Mouse (Mus musculus): ENCODE measurements around the gene Bcl11b. TPM values are rescaled to one million over a fixed set of nuclear protein-coding genes. Genes with fewer than 3 reads are reported as not detected.

Bcl11b gene
- total and polyA plus RNA-seq, 2 experiments from 2014 or later = 70.1 to 122 TPM

- no peak for DNase-seq
- H3K9me3 ChIP-seq (ENCODE audit: low read length) = no peaks in the 10 kb centered on the region
- no peak overlapping the region for H3K4me3 ChIP-seq (ENCODE audit: low read depth, low read length)
- H3K36me3 ChIP-seq (ENCODE audit: insufficient read depth) = no peaks in the 10 kb centered on the region
- H3K4me2 ChIP-seq (ENCODE audit: low read depth) = no peak overlapping the region
- 65% methylated on average over 3 of the region's 3 CpGs for WGBS
- H3K27me3 ChIP-seq (ENCODE audit: insufficient read depth, low read length) = no peaks in the 10 kb centered on the region
- H3K27ac ChIP-seq (ENCODE audit: low read depth, low read length) = no peak overlapping the region
- no peak overlapping the region for H3K9ac ChIP-seq
- ATAC-seq = no peak
- no peak for TF ChIP-seq CTCF (IDR thresholded peaks at IDR 0.05; ENCODE audit: low read depth)
- peaks cover 27% of the 10 kb centered on the region for H3K4me1 ChIP-seq (ENCODE audit: insufficient read depth)
These were observed 79.4 kb downstream of the Bcl11b start for GRCm38 (mm10) chr12:107923963-107924362.

DNA sequence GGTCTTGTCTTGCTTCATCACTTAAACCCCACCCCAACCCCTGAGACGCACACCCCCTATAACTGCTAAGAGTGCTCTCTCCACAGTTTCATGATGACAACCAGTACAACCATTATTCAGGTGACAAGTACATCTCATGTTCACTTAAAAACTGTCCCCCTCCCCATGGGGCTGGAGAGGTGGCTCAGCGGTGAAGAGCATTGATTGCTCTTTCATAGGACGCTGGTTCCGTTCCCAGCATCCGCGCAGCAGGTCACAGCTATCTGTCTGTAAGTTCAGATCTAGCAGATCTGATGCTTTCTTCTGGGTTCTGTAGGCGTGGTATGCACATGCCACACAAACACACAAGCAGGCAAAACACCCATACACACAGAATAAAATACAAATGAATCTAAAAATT, 81.2 kb downstream of the Bcl11b start:
- H3K27ac ChIP-seq (ENCODE audit: low read depth, low read length) = no peak overlapping the region
- no peak for TF ChIP-seq CTCF (IDR thresholded peaks at IDR 0.05; ENCODE audit: low read depth)
- no peaks in the 10 kb centered on the region for H3K27me3 ChIP-seq (ENCODE audit: insufficient read depth, low read length)
- H3K4me3 ChIP-seq (ENCODE audit: low read depth, low read length) = no peak overlapping the region
- H3K4me1 ChIP-seq (ENCODE audit: insufficient read depth) = peaks cover 14% of the 10 kb centered on the region; the same call in 1 of the 2 replicates
- no peak overlapping the region for H3K4me2 ChIP-seq (ENCODE audit: low read depth)
- ATAC-seq = no peak
- no peak for DNase-seq
- 87% methylated on average over 7 of the region's 7 CpGs for WGBS
- H3K36me3 ChIP-seq (ENCODE audit: insufficient read depth) = peaks cover under 1% of the 10 kb centered on the region
- H3K9me3 ChIP-seq (ENCODE audit: low read length) = no peaks in the 10 kb centered on the region
- H3K9ac ChIP-seq = no peak overlapping the region

- no peak overlapping the region for H3K4me2 ChIP-seq (ENCODE audit: low read depth)
- TF ChIP-seq CTCF (IDR thresholded peaks at IDR 0.05; ENCODE audit: low read depth) = no peak
- DNase-seq (no peak), ATAC-seq (no peak)
- peak overlapping the region; percentile 29; the same call in 1 of the 2 replicates for H3K27ac ChIP-seq (ENCODE audit: low read depth, low read length)
- peaks cover 7% of the 10 kb centered on the region for H3K36me3 ChIP-seq (ENCODE audit: insufficient read depth)
- 0 out of 2 replicates have a peak overlapping the region, but pooled peaks have one; percentile 10 for H3K9ac ChIP-seq
- H3K4me1 ChIP-seq (ENCODE audit: insufficient read depth) = peaks cover 14% of the 10 kb centered on the region; the same call in 1 of the 2 replicates
- no peaks in the 10 kb centered on the region for H3K27me3 ChIP-seq (ENCODE audit: insufficient read depth, low read length)
- H3K9me3 ChIP-seq (ENCODE audit: low read length) = no peaks in the 10 kb centered on the region
- H3K4me3 ChIP-seq (ENCODE audit: low read depth, low read length) = no peak overlapping the region
- 80% methylated on average over 7 of the region's 7 CpGs for WGBS
These were observed 81.8 kb downstream of the Bcl11b start for GRCm38 (mm10) chr12:107921566-107921965.

- Histone ChIP-seq H3K4me3 (ENCODE audit: low read depth, low read length) (no peak overlapping the region), H3K36me3 (ENCODE audit: insufficient read depth) (peaks cover 11% of the 10 kb centered on the region), H3K9me3 (ENCODE audit: low read length) (no peaks in the 10 kb centered on the region), H3K27ac (ENCODE audit: low read depth, low read length) (peak overlapping the region; percentile 78), H3K27me3 (ENCODE audit: insufficient read depth, low read length) (no peaks in the 10 kb centered on the region), H3K9ac (0 out of 2 replicates have a peak overlapping the region, but pooled peaks have one; percentile 10), H3K4me2 (ENCODE audit: low read depth) (no peak overlapping the region), H3K4me1 (ENCODE audit: insufficient read depth) (peaks cover 14% of the 10 kb centered on the region; the same call in 1 of the 2 replicates)
- ATAC-seq = peak; percentile 10; the same call in 1 of the 2 replicates
- no peak for TF ChIP-seq CTCF (IDR thresholded peaks at IDR 0.05; ENCODE audit: low read depth)
- DNase-seq = no peak
- WGBS = 54% methylated on average over 6 of the region's 6 CpGs
These were observed 82.2 kb downstream of the Bcl11b start for GRCm38 (mm10) chr12:107921154-107921553.

DNA sequence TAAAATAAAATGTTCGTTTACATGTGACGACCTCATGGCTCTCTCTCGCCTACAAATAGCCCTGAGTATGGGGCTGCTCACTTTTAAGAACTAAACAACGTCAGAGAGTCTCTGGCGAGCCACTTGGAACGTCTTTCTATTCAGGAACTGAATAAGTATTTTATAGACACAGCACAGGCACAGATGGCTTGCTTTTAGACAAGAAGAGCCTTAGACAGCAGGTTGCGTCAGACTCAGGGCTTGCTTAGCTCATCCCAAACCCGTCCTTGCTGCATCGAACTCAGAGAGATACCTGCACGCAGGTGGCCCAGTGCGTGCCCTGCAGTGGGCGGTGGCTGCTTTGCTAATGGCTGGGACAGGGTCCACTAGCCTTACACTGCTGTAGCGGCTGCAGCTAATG, 82.7 kb downstream of the Bcl11b start:
- DNase-seq = peak; percentile 55
- no peak overlapping the region for H3K9ac ChIP-seq

DNA sequence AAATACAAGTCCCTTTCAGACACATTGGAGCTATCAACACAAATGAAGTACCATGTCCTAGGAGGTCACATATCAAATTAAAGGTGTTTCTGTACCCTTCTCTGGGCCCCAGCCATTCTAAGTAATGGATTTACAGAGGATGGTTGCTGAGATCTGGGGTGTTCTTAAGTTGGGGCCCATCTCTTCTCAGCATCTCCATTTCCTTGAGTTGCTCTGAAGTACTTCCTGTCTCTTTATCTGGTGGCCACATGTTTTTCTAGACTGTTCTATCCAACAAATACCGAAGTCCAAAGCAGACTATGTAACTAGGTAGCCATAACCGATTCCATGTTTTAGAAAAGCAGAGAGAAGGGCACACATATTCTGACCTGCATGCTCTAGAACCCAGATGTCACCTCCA, 83.3 kb downstream of the Bcl11b start:
- Histone ChIP-seq H3K9me3 (ENCODE audit: low read length) (no peaks in the 10 kb centered on the region), H3K36me3 (ENCODE audit: insufficient read depth) (peaks cover 21% of the 10 kb centered on the region), H3K4me1 (ENCODE audit: insufficient read depth) (peaks cover 14% of the 10 kb centered on the region; the same call in 1 of the 2 replicates), H3K4me3 (ENCODE audit: low read depth, low read length) (no peak overlapping the region), H3K4me2 (ENCODE audit: low read depth) (no peak overlapping the region), H3K9ac (no peak overlapping the region), H3K27me3 (ENCODE audit: insufficient read depth, low read length) (no peaks in the 10 kb centered on the region), H3K27ac (ENCODE audit: low read depth, low read length) (0 out of 2 replicates have a peak overlapping the region, but pooled peaks have one; percentile 78)
- WGBS = 94% methylated on average over 2 of the region's 2 CpGs
- DNase-seq = no peak
- no peak for TF ChIP-seq CTCF (IDR thresholded peaks at IDR 0.05; ENCODE audit: low read depth)
- no peak for ATAC-seq

More for the DNA sequence above, 82.7 kb downstream of the Bcl11b start:
- peak overlapping the region; percentile 78 for H3K27ac ChIP-seq (ENCODE audit: low read depth, low read length)
- peaks cover 15% of the 10 kb centered on the region for H3K36me3 ChIP-seq (ENCODE audit: insufficient read depth)
- H3K4me3 ChIP-seq (ENCODE audit: low read depth, low read length) = no peak overlapping the region
- H3K4me2 ChIP-seq (ENCODE audit: low read depth) = no peak overlapping the region
- H3K4me1 ChIP-seq (ENCODE audit: insufficient read depth) = peaks cover 14% of the 10 kb centered on the region; the same call in 1 of the 2 replicates
- 41% methylated on average over 13 of the region's 13 CpGs for WGBS
- no peak for TF ChIP-seq CTCF (IDR thresholded peaks at IDR 0.05; ENCODE audit: low read depth)
- H3K27me3 ChIP-seq (ENCODE audit: insufficient read depth, low read length) = no peaks in the 10 kb centered on the region
- H3K9me3 ChIP-seq (ENCODE audit: low read length) = no peaks in the 10 kb centered on the region
- peak; percentile 29 for ATAC-seq

DNA sequence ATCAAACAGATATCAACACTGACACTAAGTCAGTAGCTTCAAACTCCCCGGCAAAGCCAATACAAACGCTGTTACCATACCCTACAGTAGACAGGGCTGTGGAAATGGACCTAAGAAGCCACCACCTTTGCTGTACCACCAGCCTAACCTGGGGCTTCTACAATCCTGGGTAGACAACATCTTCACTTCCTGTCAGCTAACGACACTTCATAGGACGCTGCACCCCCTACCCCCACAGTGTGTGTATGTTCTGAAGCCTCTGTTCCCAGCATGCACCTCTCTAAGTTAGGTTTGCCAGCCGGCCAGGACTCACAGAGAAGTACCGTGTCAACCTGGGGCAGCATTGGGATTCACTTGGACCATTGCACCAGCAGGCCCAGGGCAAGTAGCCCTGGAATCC, 84.6 kb downstream of the Bcl11b start:
- H3K36me3 ChIP-seq (ENCODE audit: insufficient read depth) = peaks cover 21% of the 10 kb centered on the region
- no peak overlapping the region for H3K4me3 ChIP-seq (ENCODE audit: low read depth, low read length)
- WGBS = 91% methylated on average over 6 of the region's 6 CpGs
- 0 out of 2 replicates have a peak, but pooled peaks cover 7% of the 10 kb centered on the region for H3K4me1 ChIP-seq (ENCODE audit: insufficient read depth)
- no peak for TF ChIP-seq CTCF (IDR thresholded peaks at IDR 0.05; ENCODE audit: low read depth)
- no peak overlapping the region for H3K9ac ChIP-seq
- no peak overlapping the region for H3K27ac ChIP-seq (ENCODE audit: low read depth, low read length)
- no peaks in the 10 kb centered on the region for H3K27me3 ChIP-seq (ENCODE audit: insufficient read depth, low read length)
- no peak overlapping the region for H3K4me2 ChIP-seq (ENCODE audit: low read depth)
- H3K9me3 ChIP-seq (ENCODE audit: low read length) = no peaks in the 10 kb centered on the region
- DNase-seq = no peak
- no peak for ATAC-seq

Measured in forebrain, postnatal 0 days (tissue).